Mouse (Mus musculus) heart, postnatal 0 days (tissue): ENCODE measurements around the gene Arid3b. TPM values are rescaled to one million over a fixed set of nuclear protein-coding genes. Genes with fewer than 3 reads are reported as not detected.
A peak's percentile ranks its signal among the peaks of the same experiment; 100 is the strongest.

Experiments used
- ATAC-seq: fragments of 200-750 bp; cut with Nextera tagmentation; 2 replicates; pipeline ENCODE4 v1.8.0; 2017; ENCODE audit warnings: low read depth, moderate number of reproducible peaks, moderate library complexity; ENCODE audit not compliant: insufficient read depth
- DNase-seq: peaks from one replicate; pipeline ENCODE4 v3.0.0-alpha.2; 2016; ENCODE audit warnings: low spot score
- H3K27ac ChIP-seq: fragments of 300-500 bp; sonication (generic); 2 replicates; pipeline ENCODE4 v1.5.1; 2014; ENCODE audit warnings: low read depth, mild to moderate bottlenecking
- H3K27me3 ChIP-seq: fragments of 300-500 bp; sonication (generic); 2 replicates; pipeline ENCODE4 v1.6.1; 2014; ENCODE audit warnings: low read length, mixed read lengths; ENCODE audit not compliant: control insufficient read depth, insufficient read depth
- H3K36me3 ChIP-seq: fragments of 300-500 bp; sonication (generic); replicated peaks from 2 replicates; pipeline ENCODE4 v1.6.1; 2014; ENCODE audit warnings: low read length, mixed read lengths; ENCODE audit not compliant: control insufficient read depth, insufficient read depth
- H3K4me1 ChIP-seq: fragments of 300-500 bp; sonication (generic); 2 replicates; pipeline ENCODE4 v1.6.1; 2014; ENCODE audit warnings: antibody characterized with exemption; ENCODE audit not compliant: control insufficient read depth, insufficient read depth
- H3K4me2 ChIP-seq: fragments of 300-500 bp; sonication (generic); 2 replicates; pipeline ENCODE4 v1.6.1; 2014; ENCODE audit warnings: low read depth, mild to moderate bottlenecking, low read length, moderate library complexity
- H3K4me3 ChIP-seq: fragments of 300-500 bp; sonication (generic); 2 replicates; pipeline ENCODE4 v1.5.1; 2014; ENCODE audit warnings: low read depth, low read length
- H3K9ac ChIP-seq: fragments of 300-500 bp; sonication (generic); replicated peaks from 2 replicates; pipeline ENCODE4 v1.6.1; 2014; ENCODE audit warnings: low read depth, low read length, mixed read lengths
- H3K9me3 ChIP-seq: fragments of 300-500 bp; sonication (generic); replicated peaks from 2 replicates; pipeline ENCODE4 v1.6.1; 2016; ENCODE audit warnings: low read length; ENCODE audit not compliant: control insufficient read depth
- CTCF ChIP-seq: IDR thresholded peaks from 2 replicates; pipeline ENCODE4 v1.5.1; 2016; ENCODE audit warnings: antibody characterized with exemption, control low read depth, low read depth
- EP300 ChIP-seq: IDR thresholded peaks from 2 replicates; pipeline ENCODE4 v1.6.1; 2016; ENCODE audit warnings: antibody characterized with exemption, low read depth
- WGBS: fragments of 180-500 bp; shearing (Covaris S2); extraction: QIAGEN DNeasy Blood & Tissue Kit; methylation state at CpG from one replicate; pipeline ENCODE4 v1.1.7; 2014; 5-methylcytosine and 5-hydroxymethylcytosine counted together
- polyA plus RNA-seq: library from polyadenylated mRNA; unstranded; fragments of >200 nt; fragmentation: Nextera tagmentation; extraction: Ambion mirVana; gene quantifications from 2 replicates; pipeline ENCODE4 v1.2.1, GENCODE M21; 2015
- total RNA-seq: library from RNA; depleted of rRNA; stranded (reverse); fragments of >200 nt; gene quantifications from 2 replicates; pipeline ENCODE4 v1.2.3, GENCODE M21; 2014; ENCODE audit warnings: low replicate concordance

Arid3b gene
- total and polyA plus RNA-seq, 2 experiments from 2014 or later = 5.2 to 7.3 TPM

GRCm38 (mm10) chr9:57864336-57864735 lies 27.7 kb upstream of the Arid3b start:
- H3K4me3 ChIP-seq = no peak overlapping the region
- H3K27me3 ChIP-seq = no peaks in the 10 kb centered on the region
- no peak for DNase-seq
- no peaks in the 10 kb centered on the region for H3K36me3 ChIP-seq
- no peak overlapping the region for H3K27ac ChIP-seq
- no peak for TF ChIP-seq CTCF
- no peak overlapping the region for H3K9ac ChIP-seq
- H3K9me3 ChIP-seq = no peaks in the 10 kb centered on the region
- no peaks in the 10 kb centered on the region for H3K4me1 ChIP-seq
- ATAC-seq = no peak
- no peak overlapping the region for H3K4me2 ChIP-seq

GRCm38 (mm10) chr9:57861951-57862471 lies 25.4 kb upstream of the Arid3b start:
- Histone ChIP-seq H3K9ac (no peak overlapping the region), H3K27me3 (no peaks in the 10 kb centered on the region), H3K9me3 (no peaks in the 10 kb centered on the region), H3K4me1 (no peaks in the 10 kb centered on the region), H3K27ac (no peak overlapping the region), H3K4me3 (no peak overlapping the region), H3K4me2 (no peak overlapping the region), H3K36me3 (no peaks in the 10 kb centered on the region)
- no peak for TF ChIP-seq EP300
- peak; percentile 67 for TF ChIP-seq CTCF
- DNase-seq (peak; percentile 61), ATAC-seq (peak; percentile 33; the same call in 1 of the 2 replicates)
- 38% methylated on average over 9 of the region's 9 CpGs for WGBS

GRCm38 (mm10) chr9:57856456-57856855 lies 19.9 kb upstream of the Arid3b start:
- Histone ChIP-seq H3K9ac (no peak overlapping the region), H3K36me3 (no peaks in the 10 kb centered on the region), H3K4me3 (no peak overlapping the region), H3K9me3 (no peaks in the 10 kb centered on the region), H3K27ac (no peak overlapping the region), H3K4me1 (no peaks in the 10 kb centered on the region), H3K4me2 (no peak overlapping the region), H3K27me3 (no peaks in the 10 kb centered on the region)
- no peak for DNase-seq
- 61% methylated on average over 2 of the region's 2 CpGs for WGBS
- TF ChIP-seq EP300 (no peak), CTCF (no peak)
- ATAC-seq = no peak

- Histone ChIP-seq H3K27me3 (no peaks in the 10 kb centered on the region), H3K4me3 (no peak overlapping the region), H3K4me1 (no peaks in the 10 kb centered on the region), H3K27ac (no peak overlapping the region), H3K36me3 (no peaks in the 10 kb centered on the region), H3K4me2 (no peak overlapping the region), H3K9me3 (no peaks in the 10 kb centered on the region), H3K9ac (no peak overlapping the region)
- ATAC-seq = no peak
- no peak for DNase-seq
- TF ChIP-seq CTCF (no peak), EP300 (no peak)
Observed at GRCm38 (mm10) chr9:57854280-57854679, 17.7 kb upstream of the Arid3b start.

- Histone ChIP-seq H3K9me3 (no peaks in the 10 kb centered on the region), H3K4me2 (no peak overlapping the region; the same call in 1 of the 2 replicates), H3K4me3 (no peak overlapping the region), H3K36me3 (no peaks in the 10 kb centered on the region), H3K9ac (no peak overlapping the region), H3K4me1 (peaks cover 16% of the 10 kb centered on the region; the same call in 1 of the 2 replicates), H3K27ac (peak overlapping the region; percentile 53), H3K27me3 (no peaks in the 10 kb centered on the region)
- DNase-seq = no peak
- no peak for ATAC-seq
- TF ChIP-seq CTCF = no peak
- TF ChIP-seq EP300 = no peak
- WGBS = 11% methylated on average over 2 of the region's 2 CpGs
Observed at GRCm38 (mm10) chr9:57839032-57839431, 2.4 kb upstream of the Arid3b start.

- no peaks in the 10 kb centered on the region for H3K9me3 ChIP-seq
- no peak for DNase-seq
- H3K4me2 ChIP-seq = peak overlapping the region; percentile 76
- peak overlapping the region; percentile 67 for H3K9ac ChIP-seq
- ATAC-seq = no peak
- WGBS = 2% methylated on average over 22 of the region's 22 CpGs
- H3K27me3 ChIP-seq = no peaks in the 10 kb centered on the region
- H3K27ac ChIP-seq = peak overlapping the region; percentile 31
- H3K4me3 ChIP-seq = peak overlapping the region; percentile 70
- H3K36me3 ChIP-seq = no peaks in the 10 kb centered on the region
- TF ChIP-seq CTCF (no peak), EP300 (no peak)
- peaks cover 27% of the 10 kb centered on the region for H3K4me1 ChIP-seq
Observed at GRCm38 (mm10) chr9:57835841-57836514, 615 bp downstream of the Arid3b start.
